Mouse (Mus musculus) cerebellum, adult 2 months (tissue): ENCODE results near the gene Cyyr1.

ENCODE experiments used
- CTCF ChIP-seq: fragments of 200-500 bp; IDR thresholded peaks from 2 replicates; pipeline ENCODE4 v1.5.1; 2011; ENCODE audit warnings: low read depth, mild to moderate bottlenecking, control low read depth, low read length, moderate library complexity, borderline replicate concordance; ENCODE audit not compliant: insufficient read depth
- POLR2A ChIP-seq: fragments of 200-500 bp; IDR thresholded peaks from 2 replicates; pipeline ENCODE4 v1.6.1; 2011; ENCODE audit warnings: low read length, control low read depth, borderline replicate concordance; ENCODE audit not compliant: insufficient read depth

DNA sequence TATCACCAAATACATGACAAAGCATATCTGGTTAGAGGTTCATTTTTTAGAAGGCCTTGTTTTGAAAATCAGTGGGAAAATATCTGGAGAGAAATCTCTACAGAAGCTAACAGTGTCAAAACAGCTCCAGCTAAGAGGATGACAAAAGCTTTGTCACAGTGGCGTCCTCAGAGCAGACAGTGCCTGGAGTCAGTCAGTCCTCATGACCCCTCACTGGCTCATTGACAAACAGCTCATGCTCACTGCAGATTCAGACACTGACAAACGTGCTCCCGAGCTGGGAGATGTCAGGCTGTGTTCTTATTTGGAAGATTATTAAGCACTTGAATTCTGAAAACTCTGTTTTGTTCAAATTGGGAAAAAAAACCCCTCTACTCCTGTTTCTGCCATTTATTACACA, 124.0 kb downstream of the Cyyr1 start:
- no peak for TF ChIP-seq CTCF
- TF ChIP-seq POLR2A: no peak
